Mouse (Mus musculus): ENCODE results near the gene Kdm1b.

Kdm1b gene

DNA sequence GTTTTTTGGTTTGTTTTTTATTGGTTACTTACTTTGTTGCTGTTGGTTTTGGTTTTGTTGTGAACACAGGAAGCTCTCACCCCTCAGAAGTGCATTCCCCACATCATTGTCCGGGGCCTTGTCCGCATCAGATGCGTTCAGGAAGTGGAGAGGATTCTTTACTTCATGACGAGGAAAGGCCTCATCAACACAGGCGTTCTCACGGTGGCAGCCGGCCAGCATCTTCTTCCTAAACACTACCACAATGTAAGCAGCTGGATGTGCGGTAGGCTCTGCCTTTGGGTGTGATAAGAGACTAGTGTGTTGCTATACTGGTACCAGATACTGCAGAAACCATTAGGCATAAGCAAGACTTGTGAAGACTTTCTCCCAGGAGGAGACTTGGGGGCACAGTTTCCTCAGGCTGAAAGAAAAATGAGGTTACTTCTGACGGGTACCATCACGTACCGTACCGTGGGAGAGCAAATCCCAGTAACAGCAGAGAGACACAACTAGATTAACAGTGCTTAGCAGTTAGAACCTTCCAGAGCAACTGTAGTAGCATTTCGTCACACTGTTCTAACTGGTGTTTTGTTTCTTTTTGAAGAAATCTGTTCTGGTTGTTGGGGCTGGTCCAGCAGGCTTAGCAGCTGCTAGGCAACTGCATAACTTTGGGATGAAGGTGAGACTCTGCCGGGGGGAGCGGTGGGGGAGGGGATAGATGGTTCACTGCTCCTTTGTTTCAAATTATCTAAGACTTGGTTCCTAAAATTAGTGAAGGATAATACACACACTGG, 20.9 kb downstream of the Kdm1b start:
- peak; percentile 57 for DNase-seq

DNA sequence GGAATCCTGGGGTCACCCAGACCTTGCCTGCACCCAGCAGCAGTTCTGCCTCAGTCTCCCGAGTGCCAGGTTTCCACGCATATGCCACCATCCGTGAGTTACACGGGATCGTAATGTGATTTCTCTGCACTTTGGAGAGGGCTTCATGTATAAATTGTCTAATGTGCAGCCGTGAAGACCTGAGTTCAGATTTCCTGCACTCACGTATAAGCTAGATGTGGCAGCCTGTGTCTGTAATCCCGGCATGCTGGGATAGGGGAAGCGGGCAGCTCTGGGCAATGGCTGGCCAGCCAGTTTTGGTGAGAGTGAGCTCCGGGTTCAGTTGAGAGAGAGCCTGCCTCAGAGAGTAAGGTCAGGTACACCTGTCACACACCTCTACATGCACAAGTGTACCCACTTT, 23.2 kb downstream of the Kdm1b start:
- no peak for DNase-seq

DNA sequence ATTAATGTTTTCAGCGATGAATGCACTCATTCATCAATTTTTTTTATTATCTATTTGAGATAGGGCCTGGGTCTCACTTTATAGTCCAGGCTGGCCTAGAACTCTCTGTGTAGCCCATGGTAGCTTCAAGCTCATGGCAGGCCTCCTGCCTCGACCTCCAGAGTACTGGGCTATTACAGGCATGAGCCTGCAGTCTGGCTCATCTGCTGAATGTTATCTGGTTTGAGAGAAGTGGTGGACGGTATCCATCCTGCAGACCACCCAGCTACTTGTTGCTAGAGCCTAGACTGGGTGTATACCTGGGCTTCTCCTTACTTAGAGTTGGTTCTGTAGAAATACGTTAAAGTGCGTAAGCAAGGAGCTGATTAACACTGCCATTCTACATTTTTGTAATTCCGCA, 23.7 kb downstream of the Kdm1b start:
- no peak for DNase-seq

DNA sequence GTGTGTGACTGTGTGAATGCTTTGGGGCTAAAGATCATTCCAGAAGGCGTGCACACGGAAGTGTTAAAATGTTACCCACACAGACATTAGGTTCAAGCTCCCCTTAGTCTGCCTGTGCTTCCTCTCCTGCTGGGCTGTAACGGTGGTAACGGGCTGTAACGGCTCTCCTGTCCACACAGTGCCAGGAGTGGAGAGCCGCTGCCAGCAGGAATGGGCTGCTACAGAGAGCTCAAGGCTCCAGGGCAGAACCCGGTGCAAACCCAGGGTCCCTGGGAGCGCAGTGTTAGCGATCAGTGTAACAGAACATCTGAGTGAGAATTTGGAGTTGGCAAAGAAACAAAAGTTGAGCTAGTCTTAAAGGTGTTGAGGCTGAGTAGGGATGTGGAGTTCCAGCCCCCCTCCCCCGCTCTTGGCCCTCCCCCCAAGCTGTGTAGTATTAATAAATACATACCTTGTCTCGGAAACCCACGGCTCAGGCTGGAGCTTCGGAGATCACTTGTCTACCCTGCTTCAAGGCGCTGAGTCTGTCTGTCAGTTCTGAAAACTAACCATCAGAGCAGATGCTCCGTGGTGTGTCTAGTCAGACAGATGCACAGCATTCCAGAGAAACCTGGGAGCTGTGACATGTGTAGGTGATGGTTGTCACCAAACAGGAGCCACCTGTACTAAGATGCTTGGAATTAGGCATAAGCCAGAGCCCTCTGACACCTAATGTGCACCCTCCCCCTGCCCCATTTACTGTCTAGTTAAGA, 27.2 kb downstream of the Kdm1b start:
- DNase-seq: no peak

DNA sequence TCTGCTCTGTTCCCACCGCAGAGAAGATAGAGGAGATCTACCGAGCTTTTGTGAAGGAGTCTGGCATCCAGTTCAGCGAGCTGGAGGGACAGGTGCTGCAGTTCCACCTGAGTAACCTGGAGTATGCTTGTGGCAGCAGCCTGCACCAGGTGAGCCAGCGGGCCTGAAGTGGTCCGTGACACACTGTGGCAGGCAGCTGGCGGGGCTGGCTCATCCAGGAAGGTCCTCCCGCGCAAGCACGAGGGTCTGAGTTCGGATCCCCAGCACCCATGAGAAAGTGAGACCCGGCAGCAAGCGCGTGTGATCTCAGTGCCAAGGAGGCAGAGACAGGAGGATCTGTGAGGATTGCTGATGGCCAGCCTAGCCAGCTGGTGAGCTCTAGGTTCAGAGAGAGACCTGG, 28.6 kb downstream of the Kdm1b start:
- DNase-seq: no peak

DNA sequence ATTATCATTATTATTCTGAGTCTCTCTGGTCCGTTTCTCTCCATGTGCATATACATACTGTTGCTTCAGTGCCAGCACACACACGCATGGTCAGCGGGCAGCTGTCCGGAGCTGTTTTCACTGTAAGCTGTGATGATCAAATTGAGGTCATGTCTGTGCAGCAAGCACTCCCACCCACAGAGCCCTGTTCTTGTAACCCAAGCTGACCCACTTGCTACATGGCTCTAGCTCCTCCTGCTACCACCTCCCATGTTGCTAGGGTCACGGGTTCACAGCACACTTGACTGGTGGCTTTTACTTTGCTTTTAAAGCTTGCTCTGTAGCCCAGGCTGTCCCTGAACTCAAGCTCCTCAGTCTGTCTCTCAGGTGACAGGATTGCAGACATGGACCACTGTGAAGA, 29.2 kb downstream of the Kdm1b start:
- DNase-seq: no peak

DNA sequence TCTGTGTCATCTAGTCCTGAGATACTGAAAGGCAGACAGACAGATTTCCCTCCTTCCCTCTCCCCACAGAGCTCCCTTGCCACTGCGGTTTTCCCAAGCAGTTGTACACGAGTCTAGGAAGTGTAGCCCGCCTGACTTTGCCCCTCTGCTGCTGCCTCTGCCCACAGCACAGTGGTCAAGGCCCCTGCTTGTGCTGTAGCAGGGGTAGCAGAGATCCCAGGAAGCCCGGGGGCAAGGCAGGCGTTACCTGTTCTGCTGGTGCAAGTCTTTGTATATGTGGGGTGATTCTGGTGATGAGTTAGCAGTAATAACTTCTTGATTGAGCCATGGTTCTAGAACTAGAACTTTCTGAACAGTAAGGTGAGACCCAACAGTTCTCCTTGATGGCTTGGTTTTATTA, 32.9 kb downstream of the Kdm1b start:
- no peak for DNase-seq

DNA sequence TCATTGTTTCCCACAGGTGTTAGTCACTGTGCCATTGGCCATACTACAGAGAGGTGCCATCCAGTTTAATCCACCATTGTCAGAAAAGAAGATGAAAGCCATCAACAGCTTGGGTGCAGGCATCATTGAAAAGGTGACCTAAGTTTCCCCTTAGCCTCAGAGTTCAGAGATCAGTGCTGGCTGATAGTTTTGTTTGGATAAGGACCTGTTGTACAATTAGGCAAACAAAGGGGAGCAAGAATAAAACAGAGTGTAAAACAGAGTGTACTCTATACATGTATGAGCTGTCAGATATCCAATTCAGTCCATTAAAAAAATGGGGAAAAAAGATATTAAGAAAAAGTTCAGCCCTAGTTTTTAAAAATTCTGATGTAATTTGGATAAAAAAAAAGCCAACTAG, 34.1 kb downstream of the Kdm1b start:
- no peak for DNase-seq

DNA sequence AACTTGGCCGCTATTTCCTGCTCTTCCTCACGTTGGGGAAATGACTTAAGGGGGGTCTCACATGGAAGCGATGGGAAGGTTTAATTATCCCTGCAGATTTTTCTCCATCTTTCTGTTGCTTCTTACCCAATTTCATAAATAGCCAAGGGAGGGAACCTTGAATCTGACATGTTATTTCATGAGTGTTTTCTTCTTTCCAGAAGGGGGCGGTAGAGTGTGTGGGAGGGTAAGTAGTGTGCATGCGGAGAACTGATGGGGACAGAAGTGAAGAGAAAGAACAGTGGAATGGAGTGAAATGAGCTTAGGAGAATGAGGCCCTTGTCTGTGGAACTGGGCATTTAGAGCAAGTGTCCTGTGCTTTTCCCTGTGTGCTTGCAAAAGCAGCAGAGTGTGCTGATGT, 35.5 kb downstream of the Kdm1b start:
- no peak for DNase-seq

DNA sequence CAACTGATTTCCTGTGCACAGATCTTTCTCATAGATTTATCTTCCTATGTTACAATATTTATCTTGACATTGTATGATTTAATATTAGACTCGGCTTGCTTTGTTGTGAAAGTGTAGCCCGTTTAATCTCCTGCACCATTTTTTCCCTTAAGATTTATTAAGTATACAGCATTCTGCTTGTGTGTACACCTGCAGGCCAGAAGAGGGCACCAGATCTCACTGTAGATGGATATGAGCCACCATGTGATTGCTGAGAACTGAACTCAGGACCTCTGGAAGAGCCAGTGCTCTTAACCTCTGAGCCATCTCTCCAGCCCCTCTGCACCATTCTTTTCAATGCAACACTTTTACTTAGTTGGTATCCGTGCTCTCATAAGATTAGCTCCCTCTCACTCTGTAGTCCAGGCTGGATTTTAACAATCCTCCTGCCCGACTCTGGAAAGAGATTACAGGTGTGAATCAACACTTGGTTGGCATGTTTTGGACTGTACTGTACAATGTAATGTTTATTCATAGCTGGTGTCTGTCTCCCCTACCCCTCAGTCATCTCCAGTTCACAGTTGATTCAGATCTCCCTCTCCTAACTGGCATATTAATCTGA, 37.7 kb downstream of the Kdm1b start:
- DNase-seq: no peak

DNA sequence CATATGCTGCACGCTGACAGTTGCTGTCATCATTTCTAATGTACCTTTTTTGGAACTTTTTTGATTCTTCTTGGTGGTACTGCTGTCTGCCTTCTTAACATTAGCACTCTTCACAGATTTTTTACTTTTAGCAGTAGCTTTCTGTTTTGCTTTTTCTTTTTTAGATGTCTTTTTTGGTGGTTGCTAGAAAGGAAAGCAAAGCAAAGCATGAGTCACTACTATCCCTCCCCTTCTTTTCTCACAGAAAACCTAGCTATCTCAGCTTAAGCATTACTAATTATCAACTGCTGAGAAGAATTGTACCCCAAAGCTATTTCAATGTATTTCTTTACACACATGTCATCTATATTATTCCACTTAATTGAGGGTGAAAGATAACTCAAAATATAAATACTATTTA, 45.1 kb downstream of the Kdm1b start:
- no peak for DNase-seq

DNA sequence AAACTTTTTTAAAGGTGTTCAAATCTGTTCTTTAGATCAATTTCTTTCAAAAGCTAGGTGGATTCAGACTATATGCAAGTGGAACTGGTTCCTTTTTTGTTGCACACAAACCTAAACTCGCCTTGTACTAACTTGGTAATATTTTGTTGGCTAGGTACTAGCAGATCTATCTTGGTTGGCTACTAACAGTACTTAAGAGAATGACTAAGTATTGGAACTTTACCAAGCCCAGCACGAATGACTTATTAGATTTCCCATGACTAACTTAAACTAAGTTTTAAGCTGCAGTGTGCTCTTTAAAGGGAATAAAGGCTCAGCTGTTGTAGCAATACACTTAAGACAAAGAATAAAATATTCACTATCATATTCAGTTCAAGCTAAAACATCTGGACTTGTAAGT, 46.0 kb downstream of the Kdm1b start:
- no peak for DNase-seq

DNA sequence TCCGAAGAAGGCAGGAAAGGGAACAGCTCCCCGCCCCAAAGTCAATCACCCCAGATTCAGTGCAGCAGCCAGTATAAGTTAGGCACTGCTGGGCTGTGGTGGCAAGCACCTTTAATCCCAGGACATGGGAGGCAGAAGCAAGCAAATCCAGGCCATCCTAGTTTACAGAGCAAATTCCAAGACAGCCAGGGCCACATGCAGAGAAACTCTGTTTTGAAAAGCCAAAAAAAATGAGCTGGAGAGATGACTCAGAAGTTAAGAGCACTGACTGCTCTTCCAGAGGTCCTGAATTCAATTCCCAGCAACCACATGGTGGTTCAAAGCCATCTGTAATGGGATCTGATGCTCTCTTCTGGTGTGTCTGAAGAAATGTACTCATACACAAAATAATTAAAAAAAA, 50.5 kb downstream of the Kdm1b start:
- no peak for DNase-seq

DNA sequence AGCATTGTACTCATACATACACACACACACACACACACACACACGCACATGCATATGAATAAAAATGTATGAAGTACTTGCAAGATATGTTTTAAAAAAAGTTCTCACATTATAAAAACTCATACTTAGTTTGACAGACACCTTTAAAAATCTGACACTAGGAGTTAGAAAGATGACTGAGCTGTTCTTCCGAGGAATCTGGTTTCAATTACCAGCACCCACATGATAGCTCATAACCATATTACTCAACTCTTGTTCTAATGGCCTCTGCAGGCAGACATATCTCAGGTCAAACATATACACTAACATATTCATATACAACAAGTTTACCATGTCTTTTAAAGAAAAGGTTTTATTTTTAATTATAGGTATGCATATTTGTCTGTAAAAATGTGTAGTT, 53.3 kb downstream of the Kdm1b start:
- no peak for DNase-seq

DNA sequence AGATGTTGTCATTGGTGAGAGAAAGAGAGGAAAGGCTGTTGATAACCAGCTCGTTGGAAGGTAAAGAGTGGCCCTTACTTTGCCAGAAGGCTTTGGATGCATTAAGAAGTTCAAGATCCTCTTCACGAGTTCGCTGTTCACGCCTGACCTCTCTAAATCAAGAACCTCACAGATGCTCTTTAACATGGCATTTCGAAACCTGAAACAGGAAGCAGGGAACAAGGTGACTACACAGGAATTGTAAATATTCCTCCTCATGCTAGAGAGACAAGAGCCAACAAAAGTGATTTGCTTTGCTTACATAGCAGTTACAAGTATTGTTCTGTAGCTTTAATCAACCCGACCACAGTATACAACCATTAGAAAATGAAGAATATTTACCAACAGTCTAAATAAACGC, 56.0 kb downstream of the Kdm1b start:
- DNase-seq: no peak

DNA sequence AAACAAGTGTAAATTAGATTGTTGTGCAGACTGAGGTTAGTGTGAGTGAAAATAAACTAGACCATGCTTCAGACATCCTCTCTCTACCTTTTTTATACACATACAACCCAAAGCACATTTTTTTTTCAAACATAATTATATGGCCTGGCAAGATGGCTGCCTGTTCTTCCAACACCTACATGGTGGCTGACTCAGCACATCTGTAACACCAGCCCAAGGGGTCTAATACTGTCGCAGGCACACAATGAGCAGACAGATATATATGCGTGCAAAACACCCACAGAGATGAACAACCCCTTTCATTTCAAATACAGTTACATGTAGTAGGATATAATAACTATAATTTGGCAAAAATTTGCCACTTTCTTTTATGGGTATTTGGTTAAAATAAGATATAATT, 57.3 kb downstream of the Kdm1b start:
- no peak for DNase-seq

DNA sequence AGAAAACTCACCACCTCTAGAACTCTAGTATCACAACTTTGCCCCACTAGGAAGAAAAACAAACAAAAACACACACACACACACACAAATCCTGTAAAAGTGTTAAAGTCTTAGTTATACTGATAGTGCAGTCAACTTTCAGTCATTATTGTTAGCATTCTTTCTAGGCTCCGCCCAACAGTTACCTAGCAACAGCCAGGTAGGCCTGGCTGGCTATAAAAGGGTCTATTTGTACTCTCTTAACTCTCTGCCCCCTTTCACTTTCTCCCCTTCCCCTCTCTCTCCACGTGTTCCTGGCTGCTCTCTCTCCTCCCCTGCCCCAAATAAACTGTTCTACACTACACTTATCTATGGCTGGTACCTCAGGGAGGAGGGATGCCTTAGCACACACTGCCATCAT, 60.8 kb downstream of the Kdm1b start:
- no peak for DNase-seq

DNA sequence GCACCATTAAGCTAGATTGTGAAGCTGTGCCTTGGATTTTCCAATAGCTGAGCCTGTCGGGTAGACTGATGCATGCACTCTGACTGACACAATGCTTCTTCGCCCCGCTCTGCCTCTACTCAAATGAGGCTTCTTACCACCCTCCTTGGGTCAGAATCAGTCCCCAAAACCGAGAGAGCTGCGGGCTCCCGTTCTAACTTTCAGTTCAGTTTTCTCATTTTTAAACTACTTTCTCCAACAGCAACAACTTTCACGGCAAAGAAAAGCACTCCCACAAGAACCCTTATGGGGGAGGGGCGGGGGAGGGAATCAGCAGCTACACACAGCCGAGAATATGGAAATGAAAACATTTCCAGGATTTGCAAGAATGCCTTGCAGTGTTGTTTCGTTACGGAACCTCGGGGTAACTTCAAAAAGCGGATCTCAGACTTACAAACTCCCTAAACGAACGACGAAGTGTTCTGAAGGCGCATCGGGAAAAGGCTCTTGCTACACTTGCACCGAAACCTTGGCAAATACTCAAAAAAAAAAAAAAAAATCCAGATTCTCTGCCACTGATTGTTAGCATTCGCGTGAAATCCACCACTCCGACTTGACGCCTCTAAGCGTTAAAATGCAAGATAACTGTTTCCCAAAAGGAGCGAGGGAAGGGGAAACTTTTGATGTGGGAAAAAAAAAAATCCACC, 61.7 kb downstream of the Kdm1b start:
- peak; percentile 73 for DNase-seq

DNA sequence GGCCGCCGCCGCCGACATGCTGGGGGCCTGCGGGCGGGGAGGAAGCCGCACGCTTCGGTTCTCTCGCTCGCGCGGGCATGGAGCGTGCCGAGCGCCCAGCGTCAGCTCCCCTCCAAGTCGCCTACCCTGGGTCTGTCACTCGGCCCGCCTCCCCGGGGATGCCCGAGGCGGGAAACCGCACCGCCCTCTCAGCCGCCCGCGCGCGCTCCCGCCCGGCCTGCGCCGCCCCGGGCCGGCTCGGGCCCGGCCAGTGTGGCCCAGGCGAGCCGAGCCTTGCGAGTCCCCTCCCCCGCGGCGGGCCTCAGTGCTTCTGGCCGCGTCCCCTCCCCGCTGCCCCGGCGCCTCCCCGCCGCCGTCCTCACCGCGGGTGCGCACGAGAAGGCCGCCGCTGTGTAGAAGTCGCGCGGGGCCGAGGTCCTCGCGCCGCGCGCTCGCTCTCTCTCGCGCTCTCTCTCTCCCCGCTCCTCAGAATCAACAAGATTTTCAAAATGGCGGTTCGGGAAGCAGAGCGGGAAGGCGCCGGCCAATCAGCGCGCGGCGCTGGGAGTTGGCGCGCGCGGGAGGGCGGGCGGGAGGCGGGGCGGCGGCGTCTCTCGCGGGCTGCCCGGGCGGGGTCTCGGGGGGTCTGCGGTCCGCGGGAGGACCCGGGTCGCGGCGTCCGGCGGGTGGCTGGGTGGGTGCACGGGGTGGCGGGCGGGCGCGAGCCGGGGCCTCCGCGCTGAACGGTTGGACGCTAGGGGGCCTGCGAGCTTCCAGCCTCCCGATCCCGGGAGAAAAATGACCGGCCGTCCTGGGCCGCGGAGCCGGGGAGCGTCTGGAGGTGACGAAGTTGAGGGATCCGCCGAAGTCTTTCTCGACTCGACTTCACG, 62.6 kb downstream of the Kdm1b start, which contains the start of gene Dek:
TSS of gene Dek (minus strand) at position 491 of the 869 bp plus-strand sequence.
- peak; percentile 92 for DNase-seq

DNA sequence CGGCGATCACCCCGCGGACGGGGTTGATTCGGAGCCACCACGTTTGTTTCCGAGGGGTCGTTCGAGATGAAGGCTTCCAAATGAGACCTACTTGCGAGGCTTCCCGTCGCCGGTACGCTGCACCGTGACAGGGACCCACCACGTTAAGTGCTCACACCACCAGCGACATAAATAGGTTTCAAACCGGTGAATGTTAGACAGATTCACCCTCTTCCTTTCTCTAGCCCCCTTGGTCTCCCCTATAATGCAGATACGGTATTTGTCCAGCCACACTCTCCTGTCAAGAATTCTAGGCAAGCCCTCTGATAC, 63.2 kb downstream of the Kdm1b start:
- no peak for DNase-seq

DNA sequence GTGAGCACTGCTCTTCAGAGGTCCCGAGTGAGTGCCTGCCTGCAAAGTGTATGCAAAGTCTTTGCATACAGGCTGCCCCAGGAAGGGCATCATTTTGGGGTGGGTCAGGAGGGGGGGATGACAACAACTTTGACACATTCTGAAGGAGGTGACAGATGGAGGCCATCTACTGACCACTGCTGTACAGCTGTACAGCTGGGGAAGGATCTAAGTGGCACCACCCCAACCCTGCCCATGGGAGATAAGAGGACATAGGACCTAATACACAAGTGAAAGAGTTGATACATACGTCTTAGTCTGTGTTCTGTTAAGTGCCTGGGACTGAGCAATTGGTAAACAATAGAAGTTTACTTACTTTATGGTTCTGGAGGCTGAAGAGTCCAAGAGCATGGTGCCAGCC, 65.9 kb downstream of the Kdm1b start:
- DNase-seq: no peak

DNA sequence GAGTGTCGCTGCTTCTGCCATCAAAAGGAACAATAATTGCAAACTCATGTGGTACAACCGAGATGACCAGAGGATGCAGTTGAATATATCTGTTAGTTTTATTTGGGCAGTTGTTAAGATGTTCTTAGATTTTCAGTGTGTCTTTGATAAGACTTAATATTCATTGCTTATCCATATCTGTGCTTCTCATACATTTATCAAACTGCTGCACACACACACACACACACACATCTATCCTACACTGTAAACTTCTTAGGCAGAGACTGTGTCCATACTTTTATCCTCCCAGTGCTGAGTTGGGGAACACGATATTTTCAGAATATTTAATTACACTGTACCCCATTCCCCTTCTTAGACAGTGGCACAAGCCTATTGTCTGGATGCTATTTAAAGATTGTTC, 67.9 kb downstream of the Kdm1b start:
- no peak for DNase-seq

DNA sequence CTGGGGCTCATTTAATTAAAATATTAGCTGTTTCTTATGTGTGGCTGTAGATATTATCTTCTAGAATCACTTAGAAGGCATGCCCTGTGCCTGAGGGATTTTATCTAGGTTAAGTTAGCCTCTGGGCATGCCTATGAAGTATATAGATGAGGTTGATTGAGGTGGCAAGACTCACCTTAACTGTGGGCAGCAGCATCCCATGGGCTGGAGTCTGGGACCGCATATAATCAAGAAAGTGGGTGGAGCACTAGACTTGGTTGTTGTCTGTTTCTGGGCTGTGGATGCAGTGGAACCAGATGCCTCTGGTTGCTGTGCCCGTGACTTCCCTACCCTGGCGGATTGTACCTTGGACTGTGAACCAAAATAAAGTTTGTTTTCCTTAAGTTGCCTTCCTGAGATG, 68.8 kb downstream of the Kdm1b start:
- DNase-seq: no peak
